Mouse (Mus musculus) heart, embryonic 16.5 days (tissue): ENCODE results near the gene Mical3. TPM values are rescaled to one million over a fixed set of nuclear protein-coding genes. Genes with fewer than 3 reads are reported as not detected.
"Not testable (repeated sequence)": the region's sequence is repeated elsewhere in the genome, so short reads cannot be mapped to it uniquely, and the experiment has no call there.

Source experiments
- ATAC-seq: fragments of 200-750 bp; cut with Nextera tagmentation; replicated peaks from 2 replicates; pipeline ENCODE4 v1.8.0; 2017; ENCODE audit warnings: moderate number of reproducible peaks; ENCODE audit not compliant: insufficient read depth, low FRiP score; ENCODE audit errors: extremely low read depth
- H3K27ac ChIP-seq: fragments of 300-500 bp; sonication (generic); 2 replicates; pipeline ENCODE4 v1.5.1; 2014; ENCODE audit warnings: mild to moderate bottlenecking, low read length, control low read depth, moderate library complexity
- H3K27me3 ChIP-seq: fragments of 300-500 bp; sonication (generic); 2 replicates; pipeline ENCODE4 v1.6.1; 2014; ENCODE audit warnings: low read length, mixed read lengths; ENCODE audit not compliant: control insufficient read depth, insufficient read depth
- H3K36me3 ChIP-seq: fragments of 300-500 bp; sonication (generic); 2 replicates; pipeline ENCODE4 v1.6.1; 2014; ENCODE audit not compliant: control insufficient read depth, insufficient read depth
- H3K4me1 ChIP-seq: fragments of 300-500 bp; sonication (generic); 2 replicates; pipeline ENCODE4 v1.6.1; 2014; ENCODE audit warnings: low read length, mixed read lengths; ENCODE audit not compliant: control insufficient read depth, insufficient read depth
- H3K4me2 ChIP-seq: fragments of 300-500 bp; sonication (generic); 2 replicates; pipeline ENCODE4 v1.6.1; 2014; ENCODE audit warnings: low read depth, mild to moderate bottlenecking, control low read depth, low read length
- H3K4me3 ChIP-seq: fragments of 300-500 bp; sonication (generic); 2 replicates; pipeline ENCODE4 v1.5.1; 2014; ENCODE audit warnings: mild to moderate bottlenecking, control low read depth, low read length
- H3K9ac ChIP-seq: fragments of 300-500 bp; sonication (generic); 2 replicates; pipeline ENCODE4 v1.6.1; 2014; ENCODE audit warnings: low read length, control low read depth
- H3K9me3 ChIP-seq: fragments of 300-500 bp; sonication (generic); replicated peaks from 2 replicates; pipeline ENCODE4 v1.6.1; 2016; ENCODE audit warnings: low read length; ENCODE audit not compliant: control insufficient read depth
- WGBS: fragments of 180-500 bp; shearing (Covaris S2); extraction: QIAGEN DNeasy Blood & Tissue Kit; methylation state at CpG from one replicate; pipeline ENCODE4 v1.1.7; 2014; 5-methylcytosine and 5-hydroxymethylcytosine counted together
- polyA plus RNA-seq: library from polyadenylated mRNA; unstranded; fragments of >200 nt; fragmentation: Nextera tagmentation; extraction: Ambion mirVana; gene quantifications from 2 replicates; pipeline ENCODE4 v1.2.1, GENCODE M21; 2015

The Mical3 gene
- polyA plus RNA-seq, 1 experiment from 2014 or later, result 27.2 TPM

DNA sequence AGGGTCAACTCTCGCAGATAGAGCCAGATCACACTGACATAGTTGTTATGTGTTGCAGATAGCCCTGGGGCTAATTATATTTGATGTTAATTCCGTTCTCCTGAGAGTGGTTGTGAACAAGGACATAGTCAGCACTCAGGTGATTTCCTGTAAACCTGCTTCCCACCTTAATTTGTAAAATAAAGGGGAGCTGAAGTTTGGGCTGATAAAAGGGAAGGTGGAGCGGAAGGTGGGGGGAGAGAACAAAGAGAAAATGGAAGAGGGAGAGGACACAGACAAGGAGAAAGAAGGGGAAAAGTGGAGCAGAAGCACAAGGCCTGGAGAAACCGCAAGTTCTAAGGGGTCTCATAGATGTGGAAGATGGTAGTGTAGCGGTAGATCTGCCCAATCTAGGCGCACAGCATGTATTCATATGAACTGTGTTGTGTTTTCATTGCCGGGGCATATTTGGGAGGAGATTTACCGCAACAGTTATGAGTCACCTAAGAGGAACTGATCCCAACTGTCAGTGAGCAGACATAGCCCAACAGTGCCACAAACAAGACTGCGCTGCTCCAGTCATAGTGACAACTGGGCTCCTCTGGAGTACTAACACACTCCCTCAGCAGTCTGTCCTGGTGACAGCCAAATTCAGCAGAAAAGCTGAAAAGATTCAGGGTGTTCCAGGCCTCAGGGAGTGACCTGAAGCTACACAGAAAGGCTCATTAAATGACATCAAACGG, 222.8 kb downstream of the Mical3 start:
- not testable (repeated sequence) for ATAC-seq, H3K27me3 ChIP-seq, H3K36me3 ChIP-seq, H3K4me2 ChIP-seq, H3K4me3 ChIP-seq, H3K9me3 ChIP-seq, H3K9ac ChIP-seq, H3K27ac ChIP-seq, H3K4me1 ChIP-seq
- WGBS, result 84% methylated on average over 9 of the region's 10 CpGs

DNA sequence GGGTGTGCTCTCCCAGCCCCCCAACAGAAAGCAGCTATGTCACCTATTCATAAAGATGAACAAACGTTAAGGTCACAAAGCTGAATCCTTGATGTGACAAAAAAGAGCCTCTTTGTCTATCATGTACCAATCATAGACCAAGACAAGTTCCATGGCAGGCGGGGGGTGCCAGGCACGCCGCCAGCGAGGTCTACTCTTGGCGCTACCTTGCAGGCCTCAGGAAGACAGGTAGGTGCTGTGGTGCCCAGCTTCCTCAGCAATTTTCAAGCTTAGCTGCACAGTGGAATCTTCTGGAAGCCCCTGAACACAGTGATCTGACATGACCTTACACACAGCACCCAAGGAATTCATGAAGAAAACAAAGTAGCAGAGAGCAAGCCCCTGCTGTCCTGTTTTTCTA, 224.3 kb downstream of the Mical3 start:
- Histone ChIP-seq H3K36me3 (no peaks in the 10 kb centered on the region), H3K9ac (no peak overlapping the region), H3K4me1 (0 out of 2 replicates have a peak, but pooled peaks cover 3% of the 10 kb centered on the region), H3K4me2 (no peak overlapping the region), H3K9me3 (no peaks in the 10 kb centered on the region), H3K27me3 (no peaks in the 10 kb centered on the region), H3K4me3 (no peak overlapping the region), H3K27ac (no peak overlapping the region)
- ATAC-seq, result no peak
- 90% methylated on average over 6 of the region's 6 CpGs for WGBS

DNA sequence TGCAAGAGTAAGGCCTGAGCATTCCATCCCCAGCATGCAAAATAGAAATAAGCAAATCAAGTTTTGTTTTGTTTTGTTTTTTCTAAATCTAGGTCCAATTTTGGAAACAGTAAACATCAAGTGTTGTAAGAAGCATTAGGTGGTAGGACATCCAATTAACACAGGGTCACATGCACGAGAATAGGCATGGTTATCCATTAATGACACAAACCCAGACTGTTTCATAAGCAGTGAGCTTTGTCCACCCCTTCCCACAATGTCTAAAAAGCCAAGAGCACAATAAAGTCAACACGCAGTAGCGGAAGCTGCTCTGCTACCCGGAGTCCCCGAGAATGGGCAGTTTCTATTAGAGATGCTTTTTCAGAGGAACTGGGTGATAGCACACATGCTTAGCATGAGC, 225.7 kb downstream of the Mical3 start:
- Histone ChIP-seq H3K36me3 (no peaks in the 10 kb centered on the region), H3K27ac (no peak overlapping the region), H3K4me2 (no peak overlapping the region), H3K4me1 (0 out of 2 replicates have a peak, but pooled peaks cover 3% of the 10 kb centered on the region), H3K27me3 (no peaks in the 10 kb centered on the region), H3K9ac (no peak overlapping the region), H3K9me3 (no peaks in the 10 kb centered on the region), H3K4me3 (no peak overlapping the region)
- WGBS, result 92% methylated on average over 5 of the region's 5 CpGs
- ATAC-seq, result no peak

DNA sequence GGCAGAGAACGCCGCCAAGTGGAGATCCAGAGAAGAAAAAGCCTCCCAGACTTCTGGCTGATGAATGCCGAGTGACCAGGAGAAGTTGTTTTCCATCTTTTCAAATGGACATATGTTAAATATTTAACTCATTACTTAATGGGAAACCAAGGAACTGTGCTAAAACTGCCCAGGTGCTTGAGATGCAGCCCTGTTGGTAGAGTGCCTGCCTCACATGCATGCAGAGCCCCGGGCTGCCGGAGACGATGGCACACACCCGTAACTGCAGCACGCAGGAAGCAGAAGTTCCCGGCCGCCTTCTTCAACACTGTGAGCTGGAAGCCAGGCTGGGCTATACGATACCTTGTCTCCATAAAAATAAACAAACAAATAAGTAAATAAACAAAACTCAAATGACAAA, 226.8 kb downstream of the Mical3 start:
- Histone ChIP-seq H3K9ac (no peak overlapping the region), H3K27me3 (no peaks in the 10 kb centered on the region), H3K36me3 (no peaks in the 10 kb centered on the region), H3K4me2 (no peak overlapping the region), H3K4me3 (no peak overlapping the region), H3K27ac (no peak overlapping the region), H3K9me3 (no peaks in the 10 kb centered on the region), H3K4me1 (0 out of 2 replicates have a peak, but pooled peaks cover 3% of the 10 kb centered on the region)
- no peak for ATAC-seq
- 81% methylated on average over 11 of the region's 11 CpGs for WGBS

DNA sequence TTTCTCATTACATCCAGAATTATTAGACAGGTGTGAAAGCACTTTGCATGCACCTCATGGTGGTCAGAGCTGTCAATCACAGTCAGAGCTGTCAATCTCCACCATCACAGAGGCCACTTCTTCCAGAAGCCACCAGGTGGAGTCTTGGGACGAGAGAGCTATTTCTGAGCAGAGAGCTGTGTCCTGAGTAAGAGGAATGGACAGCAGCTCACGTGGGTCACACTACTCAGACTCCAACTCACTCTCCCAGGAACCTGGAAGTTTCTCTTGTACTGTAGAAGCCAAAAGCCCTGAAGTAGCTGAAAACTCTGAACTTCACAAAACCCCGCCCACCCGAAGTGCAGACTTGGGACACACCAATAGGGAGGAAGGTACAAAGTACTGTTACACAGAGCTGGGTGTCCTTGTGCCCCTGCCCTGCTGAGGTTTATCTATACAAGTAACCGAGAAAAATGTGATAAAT, 227.3 kb downstream of the Mical3 start:
- WGBS, result 41% methylated on average over 5 of the region's 5 CpGs
- no peaks in the 10 kb centered on the region for H3K27me3 ChIP-seq
- H3K36me3 ChIP-seq, result no peaks in the 10 kb centered on the region
- no peak overlapping the region for H3K27ac ChIP-seq
- ATAC-seq, result peak; percentile 46
- H3K9ac ChIP-seq, result no peak overlapping the region
- H3K4me1 ChIP-seq, result 0 out of 2 replicates have a peak, but pooled peaks cover 3% of the 10 kb centered on the region
- no peak overlapping the region for H3K4me3 ChIP-seq
- H3K4me2 ChIP-seq, result no peak overlapping the region
- no peaks in the 10 kb centered on the region for H3K9me3 ChIP-seq

DNA sequence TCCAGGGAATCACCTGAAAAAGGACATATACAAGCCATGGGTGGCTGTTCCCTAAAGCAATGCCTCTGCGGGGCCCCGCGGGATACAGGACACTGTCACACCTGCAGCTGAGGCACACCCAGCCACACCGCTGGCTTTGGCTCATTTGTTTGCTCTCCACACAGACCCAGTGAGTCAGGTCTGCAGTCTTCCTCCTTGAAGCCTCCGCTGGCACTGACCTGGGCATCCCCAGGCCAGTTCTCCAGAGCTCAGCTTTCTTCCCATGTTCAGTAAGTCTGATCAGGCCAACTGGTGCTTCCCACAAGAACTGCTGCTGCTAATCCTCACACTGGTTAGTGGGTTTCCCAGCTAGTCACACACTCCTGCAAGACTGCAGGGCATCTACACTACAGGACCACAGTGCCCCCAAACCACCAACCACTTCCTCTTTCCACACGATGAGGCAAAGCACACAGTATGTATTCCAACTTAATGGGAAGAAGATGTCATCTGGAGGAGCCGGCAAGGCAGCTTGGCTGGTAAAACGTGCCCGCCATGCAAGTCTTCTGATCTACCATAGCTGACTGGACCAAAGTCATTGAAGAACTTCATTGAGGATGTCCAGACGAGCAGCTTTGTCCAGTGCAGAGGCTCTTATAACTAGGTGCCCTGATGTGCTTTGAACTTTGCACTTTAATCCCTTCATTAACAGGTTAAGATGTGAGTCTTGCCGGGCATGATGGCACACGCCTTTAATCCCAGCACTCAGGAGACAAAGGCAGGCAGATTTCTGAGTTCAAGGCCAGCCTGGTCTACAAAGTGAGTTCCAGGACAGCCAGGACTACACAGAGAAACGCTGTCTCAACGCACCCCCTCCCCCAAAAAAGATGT, 228.8 kb downstream of the Mical3 start:
- Histone ChIP-seq H3K9ac (no peak overlapping the region), H3K9me3 (no peaks in the 10 kb centered on the region), H3K4me3 (no peak overlapping the region), H3K27me3 (no peaks in the 10 kb centered on the region), H3K4me2 (no peak overlapping the region), H3K27ac (no peak overlapping the region), H3K36me3 (no peaks in the 10 kb centered on the region), H3K4me1 (0 out of 2 replicates have a peak, but pooled peaks cover 3% of the 10 kb centered on the region)
- WGBS, result 82% methylated on average over 14 of the region's 14 CpGs
- ATAC-seq, result no peak; the same call in 1 of the 2 replicates

DNA sequence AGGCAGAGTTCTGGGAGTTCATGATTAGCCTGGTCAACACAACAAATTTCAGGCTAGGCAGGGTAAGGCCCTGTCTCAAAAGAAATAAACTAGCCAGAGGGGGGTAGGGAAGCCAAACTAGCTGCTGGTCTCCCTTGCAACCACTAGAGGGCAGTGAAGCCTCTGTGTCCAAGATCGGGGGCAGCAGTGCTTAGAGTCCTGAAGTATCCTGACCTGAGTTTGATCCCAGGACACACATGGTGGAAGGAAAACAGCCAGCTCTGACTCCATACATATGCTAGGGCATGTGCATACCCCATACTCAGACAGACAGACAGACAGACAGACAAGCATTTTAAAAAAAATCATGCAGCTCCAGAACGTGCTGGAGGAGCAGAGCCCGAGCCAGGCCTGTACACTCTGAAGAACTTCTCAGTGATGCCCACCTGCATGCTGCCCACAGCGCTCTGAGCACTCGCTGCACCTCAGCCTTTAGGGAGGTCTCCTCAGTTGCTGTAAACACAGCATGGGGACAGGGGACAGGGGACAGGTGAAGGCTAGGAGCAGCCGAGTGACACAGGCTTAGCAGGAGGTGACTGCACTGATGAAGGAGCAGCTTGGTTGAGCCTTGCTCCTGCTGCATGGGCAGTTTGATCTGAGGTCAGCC, 232.5 kb downstream of the Mical3 start:
- no peak overlapping the region for H3K27ac ChIP-seq
- no peak overlapping the region for H3K9ac ChIP-seq
- H3K36me3 ChIP-seq, result peaks cover under 1% of the 10 kb centered on the region; the same call in 1 of the 2 replicates
- ATAC-seq, result peak; percentile 59
- no peaks in the 10 kb centered on the region for H3K4me1 ChIP-seq
- H3K4me2 ChIP-seq, result no peak overlapping the region
- H3K9me3 ChIP-seq, result no peaks in the 10 kb centered on the region
- H3K4me3 ChIP-seq, result no peak overlapping the region
- H3K27me3 ChIP-seq, result no peaks in the 10 kb centered on the region
- WGBS, result 71% methylated on average over 6 of the region's 6 CpGs

DNA sequence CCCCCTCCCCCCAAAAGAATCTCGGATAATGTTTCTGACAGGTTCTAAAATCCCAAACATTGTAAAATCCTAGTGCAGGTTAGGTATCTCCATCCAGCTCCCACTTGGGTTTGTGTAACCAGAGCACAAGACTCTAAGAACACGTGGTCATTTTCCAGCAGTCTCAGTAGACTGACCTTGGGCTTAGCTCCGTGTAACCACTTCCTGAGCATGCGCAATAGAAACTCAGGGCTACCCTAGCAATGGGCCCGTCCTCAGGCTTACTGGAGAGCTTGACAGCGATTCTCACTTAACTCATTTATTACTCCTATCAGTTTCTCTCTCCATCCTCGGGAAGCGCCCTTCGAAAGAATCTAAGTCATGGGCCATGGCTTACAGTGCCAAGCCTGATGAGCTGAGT, 236.3 kb downstream of the Mical3 start:
- Histone ChIP-seq H3K4me2 (no peak overlapping the region), H3K4me3 (no peak overlapping the region), H3K27me3 (no peaks in the 10 kb centered on the region), H3K9me3 (no peaks in the 10 kb centered on the region), H3K27ac (no peak overlapping the region), H3K36me3 (peaks cover 7% of the 10 kb centered on the region), H3K9ac (no peak overlapping the region), H3K4me1 (peaks cover 8% of the 10 kb centered on the region)
- no peak for ATAC-seq
- 86% methylated on average over 9 of the region's 9 CpGs for WGBS
